Mouse (Mus musculus): ENCODE results near the gene Als2cr12. TPM values are rescaled to one million over a fixed set of nuclear protein-coding genes. Genes with fewer than 3 reads are reported as not detected.

The Als2cr12 gene
- polyA plus RNA-seq, 1 experiment from 2014 or later = 0.68 TPM

GRCm38 (mm10) chr1:58727019-58727746 is 31.4 kb upstream of the Als2cr12 start:
- no peak overlapping the region for H3K4me3 ChIP-seq (replicated peaks)
- H3K4me1 ChIP-seq = peaks cover 7% of the 10 kb centered on the region
- 87% methylated on average over 1 of the region's 1 CpGs for WGBS
- H3K27me3 ChIP-seq = no peaks in the 10 kb centered on the region
- no peak overlapping the region for H3K27ac ChIP-seq (replicated peaks)
- peaks cover 46% of the 10 kb centered on the region for H3K36me3 ChIP-seq
- no peaks in the 10 kb centered on the region for H3K9me3 ChIP-seq (replicated peaks)
- H3K9ac ChIP-seq = no peak overlapping the region
- ATAC-seq (ENCODE audit: insufficient number of reproducible peaks, low FRiP score, low TSS enrichment, low read depth) = no peak
- H3K4me2 ChIP-seq (replicated peaks) = no peak overlapping the region

DNA sequence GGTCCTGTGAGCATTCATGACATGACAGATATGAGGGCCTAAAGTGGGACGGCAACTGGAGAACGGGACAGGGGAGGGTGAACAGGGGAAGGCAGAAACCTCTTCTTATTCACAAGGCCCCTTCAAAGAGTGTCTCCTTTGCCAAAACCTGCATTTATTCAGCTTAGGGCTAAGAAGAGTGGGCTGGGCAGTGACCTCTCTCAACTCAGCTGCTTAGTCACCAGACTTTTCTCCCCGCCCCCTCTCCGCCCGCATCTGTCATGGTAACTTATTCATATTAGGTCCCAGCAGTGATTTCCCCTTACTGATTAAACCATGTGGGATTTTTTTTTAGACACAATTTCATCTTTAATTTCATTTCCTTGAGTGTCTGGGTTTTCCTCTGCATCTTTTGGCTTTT is 30.0 kb upstream of the Als2cr12 start:
- no peak overlapping the region for H3K4me3 ChIP-seq (replicated peaks)
- no peak overlapping the region for H3K9ac ChIP-seq
- H3K4me1 ChIP-seq = peaks cover 9% of the 10 kb centered on the region
- no peak overlapping the region for H3K27ac ChIP-seq (replicated peaks)
- no peak overlapping the region for H3K4me2 ChIP-seq (replicated peaks)
- H3K36me3 ChIP-seq = peaks cover 40% of the 10 kb centered on the region
- H3K27me3 ChIP-seq = no peaks in the 10 kb centered on the region
- H3K9me3 ChIP-seq (replicated peaks) = no peaks in the 10 kb centered on the region
- whole genome bisulfite sequencing = 84% methylated on average over 5 of the region's 5 CpGs
- ATAC-seq (ENCODE audit: insufficient number of reproducible peaks, low FRiP score, low TSS enrichment, low read depth) = no peak

GRCm38 (mm10) chr1:58725095-58725494 is 29.3 kb upstream of the Als2cr12 start:
- no peak for ATAC-seq (ENCODE audit: insufficient number of reproducible peaks, low FRiP score, low TSS enrichment, low read depth)
- no peaks in the 10 kb centered on the region for H3K27me3 ChIP-seq
- H3K9me3 ChIP-seq (replicated peaks) = no peaks in the 10 kb centered on the region
- no peak overlapping the region for H3K4me2 ChIP-seq (replicated peaks)
- peaks cover 39% of the 10 kb centered on the region for H3K36me3 ChIP-seq
- peaks cover 13% of the 10 kb centered on the region for H3K4me1 ChIP-seq
- no peak overlapping the region for H3K27ac ChIP-seq (replicated peaks)
- no peak overlapping the region for H3K4me3 ChIP-seq (replicated peaks)
- no peak overlapping the region for H3K9ac ChIP-seq

- Histone ChIP-seq H3K4me1 (peaks cover 14% of the 10 kb centered on the region), H3K9ac (no peak overlapping the region), H3K27ac (replicated peaks) (no peak overlapping the region), H3K27me3 (no peaks in the 10 kb centered on the region), H3K4me3 (replicated peaks) (no peak overlapping the region), H3K9me3 (replicated peaks) (no peaks in the 10 kb centered on the region), H3K36me3 (peaks cover 43% of the 10 kb centered on the region), H3K4me2 (replicated peaks) (no peak overlapping the region)
- 43% methylated on average over 7 of the region's 9 CpGs for WGBS
- ATAC-seq (ENCODE audit: insufficient number of reproducible peaks, low FRiP score, low TSS enrichment, low read depth) = no peak
These were observed 28.7 kb upstream of the Als2cr12 start for GRCm38 (mm10) chr1:58724533-58724932.

- Histone ChIP-seq H3K27ac (replicated peaks) (peak overlapping the region; percentile 2; the same call in 1 of the 2 replicates), H3K4me1 (peaks cover 14% of the 10 kb centered on the region), H3K36me3 (peaks cover 43% of the 10 kb centered on the region), H3K9me3 (replicated peaks) (no peaks in the 10 kb centered on the region), H3K4me3 (replicated peaks) (no peak overlapping the region), H3K9ac (no peak overlapping the region), H3K4me2 (replicated peaks) (no peak overlapping the region), H3K27me3 (no peaks in the 10 kb centered on the region)
- 52% methylated on average over 7 of the region's 7 CpGs for WGBS
- ATAC-seq (ENCODE audit: insufficient number of reproducible peaks, low FRiP score, low TSS enrichment, low read depth) = no peak
These were observed 28.1 kb upstream of the Als2cr12 start for GRCm38 (mm10) chr1:58723809-58724405.

DNA sequence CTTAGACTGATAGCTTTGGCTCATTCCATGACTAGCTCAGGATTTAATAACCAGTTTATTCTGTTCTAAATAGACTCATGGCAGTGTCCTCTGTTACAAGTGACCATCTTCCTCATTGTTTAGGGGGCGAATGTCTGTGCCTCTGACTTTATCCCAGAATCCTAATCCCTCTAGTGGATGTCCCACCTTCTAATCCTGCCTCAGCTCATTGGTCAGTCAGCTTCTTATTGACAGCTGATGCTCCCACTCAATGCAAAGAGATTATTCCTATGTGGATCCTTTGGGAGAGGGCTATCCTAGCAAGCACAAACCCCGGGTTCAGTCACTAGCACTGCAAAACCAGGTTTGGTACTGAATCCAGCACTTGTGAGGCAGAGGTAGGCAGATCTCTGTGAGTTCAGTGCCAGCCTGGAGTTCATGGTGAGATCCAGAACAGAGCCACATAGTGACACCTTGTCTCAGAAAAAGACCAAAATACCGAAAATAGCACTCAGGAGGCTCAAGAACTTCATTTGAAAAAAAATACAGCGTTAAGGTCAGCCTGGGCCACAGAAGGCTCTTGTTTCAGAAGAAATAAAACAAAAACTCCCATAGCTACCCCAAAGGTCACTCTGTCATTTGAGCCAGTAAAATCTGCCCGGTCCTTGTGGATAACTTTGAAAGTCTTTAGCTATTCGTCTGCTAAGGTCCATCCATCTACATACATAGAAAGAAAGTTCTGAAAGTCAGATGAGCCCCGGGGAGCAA is 27.4 kb upstream of the Als2cr12 start:
- Histone ChIP-seq H3K36me3 (peaks cover 37% of the 10 kb centered on the region), H3K9ac (no peak overlapping the region), H3K4me3 (replicated peaks) (no peak overlapping the region), H3K27ac (replicated peaks) (0 out of 2 replicates have a peak overlapping the region, but pooled peaks have one; percentile 22), H3K4me1 (peaks cover 14% of the 10 kb centered on the region), H3K27me3 (no peaks in the 10 kb centered on the region), H3K4me2 (replicated peaks) (no peak overlapping the region), H3K9me3 (replicated peaks) (no peaks in the 10 kb centered on the region)
- WGBS = 60% methylated on average over 7 of the region's 7 CpGs
- ATAC-seq (ENCODE audit: insufficient number of reproducible peaks, low FRiP score, low TSS enrichment, low read depth) = no peak

- Histone ChIP-seq H3K36me3 (peaks cover 28% of the 10 kb centered on the region), H3K9ac (no peak overlapping the region), H3K27ac (replicated peaks) (no peak overlapping the region), H3K9me3 (replicated peaks) (no peaks in the 10 kb centered on the region), H3K4me3 (replicated peaks) (no peak overlapping the region), H3K4me2 (replicated peaks) (no peak overlapping the region), H3K4me1 (peaks cover 14% of the 10 kb centered on the region), H3K27me3 (no peaks in the 10 kb centered on the region)
- ATAC-seq (ENCODE audit: insufficient number of reproducible peaks, low FRiP score, low TSS enrichment, low read depth) = no peak
- WGBS = 89% methylated on average over 11 of the region's 11 CpGs
These were observed 26.5 kb upstream of the Als2cr12 start for GRCm38 (mm10) chr1:58722115-58722938.

DNA sequence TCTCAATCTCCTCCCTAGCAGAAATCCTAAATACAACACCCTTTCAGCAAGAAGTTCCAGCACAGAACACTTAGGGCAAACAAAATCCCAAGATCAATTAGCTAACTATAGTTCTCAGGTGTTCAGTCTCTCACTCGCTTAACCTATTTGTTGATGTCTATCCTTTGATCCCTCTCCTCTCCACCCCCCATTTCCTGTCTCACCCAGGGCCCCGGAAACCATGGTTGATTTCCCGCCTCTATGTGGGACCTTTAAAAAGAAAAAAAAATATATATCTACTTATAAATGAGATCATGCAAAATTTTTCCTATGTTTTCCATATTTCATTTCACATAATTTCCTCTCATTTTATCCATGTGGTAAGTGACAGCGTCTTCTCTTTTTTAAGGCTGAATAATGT is 25.2 kb upstream of the Als2cr12 start:
- Histone ChIP-seq H3K36me3 (peaks cover 22% of the 10 kb centered on the region), H3K4me1 (peaks cover 18% of the 10 kb centered on the region), H3K9ac (no peak overlapping the region), H3K27ac (replicated peaks) (no peak overlapping the region), H3K9me3 (replicated peaks) (no peaks in the 10 kb centered on the region), H3K4me3 (replicated peaks) (no peak overlapping the region), H3K4me2 (replicated peaks) (no peak overlapping the region), H3K27me3 (no peaks in the 10 kb centered on the region)
- no peak for ATAC-seq (ENCODE audit: insufficient number of reproducible peaks, low FRiP score, low TSS enrichment, low read depth)
- WGBS = 71% methylated on average over 4 of the region's 4 CpGs

DNA sequence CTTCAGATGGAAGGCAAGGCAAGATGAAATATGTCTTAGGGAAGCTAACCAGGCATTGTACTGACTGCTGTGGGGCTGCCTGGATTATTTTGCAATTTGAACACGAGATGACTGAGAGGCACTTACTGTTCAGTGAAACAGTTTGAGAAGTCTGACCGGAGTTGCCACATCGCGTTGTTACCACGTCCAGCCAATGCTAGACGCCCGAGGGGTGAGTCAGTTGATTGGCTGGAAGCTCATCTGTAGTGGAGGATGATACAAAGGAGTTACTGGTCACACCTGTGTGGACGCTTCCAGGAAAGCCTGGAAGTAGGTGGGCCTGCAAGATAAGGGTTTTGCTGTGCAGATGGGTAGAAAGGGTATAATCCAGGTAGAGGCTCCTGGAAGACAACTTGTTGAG is 24.3 kb upstream of the Als2cr12 start:
- Histone ChIP-seq H3K27ac (replicated peaks) (no peak overlapping the region), H3K27me3 (no peaks in the 10 kb centered on the region), H3K4me2 (replicated peaks) (no peak overlapping the region), H3K4me3 (replicated peaks) (no peak overlapping the region), H3K9me3 (replicated peaks) (no peaks in the 10 kb centered on the region), H3K9ac (no peak overlapping the region), H3K36me3 (peaks cover 27% of the 10 kb centered on the region), H3K4me1 (peaks cover 27% of the 10 kb centered on the region)
- 77% methylated on average over 8 of the region's 8 CpGs for WGBS
- no peak for ATAC-seq (ENCODE audit: insufficient number of reproducible peaks, low FRiP score, low TSS enrichment, low read depth)

- ATAC-seq (ENCODE audit: insufficient number of reproducible peaks, low FRiP score, low TSS enrichment, low read depth) = no peak
- Histone ChIP-seq H3K27me3 (no peaks in the 10 kb centered on the region), H3K27ac (replicated peaks) (no peak overlapping the region), H3K4me2 (replicated peaks) (no peak overlapping the region), H3K4me3 (replicated peaks) (no peak overlapping the region), H3K9ac (no peak overlapping the region), H3K9me3 (replicated peaks) (no peaks in the 10 kb centered on the region), H3K4me1 (peaks cover 30% of the 10 kb centered on the region), H3K36me3 (peaks cover 28% of the 10 kb centered on the region)
- WGBS = 80% methylated on average over 7 of the region's 7 CpGs
These were observed 23.7 kb upstream of the Als2cr12 start for GRCm38 (mm10) chr1:58719356-58719945.
